Mouse (Mus musculus) naive thymus-derived CD4-positive, alpha-beta T cell, adult 2 months (primary cell): ENCODE results near the gene Psg18.
"Not testable (repeated sequence)": the region's sequence is repeated elsewhere in the genome, so short reads cannot be mapped to it uniquely, and the experiment has no call there.

Experiments used
- DNase-seq: peaks from one replicate; pipeline ENCODE4 v3.0.0-alpha.2; 2011; ENCODE audit warnings: low read depth

The Psg18 gene

GRCm38 (mm10) chr7:18354909-18355308 is at the start of gene Psg18:
TSS of gene Psg18 (minus strand) at chr7:18355009.
- DNase-seq = not testable (repeated sequence)

DNA sequence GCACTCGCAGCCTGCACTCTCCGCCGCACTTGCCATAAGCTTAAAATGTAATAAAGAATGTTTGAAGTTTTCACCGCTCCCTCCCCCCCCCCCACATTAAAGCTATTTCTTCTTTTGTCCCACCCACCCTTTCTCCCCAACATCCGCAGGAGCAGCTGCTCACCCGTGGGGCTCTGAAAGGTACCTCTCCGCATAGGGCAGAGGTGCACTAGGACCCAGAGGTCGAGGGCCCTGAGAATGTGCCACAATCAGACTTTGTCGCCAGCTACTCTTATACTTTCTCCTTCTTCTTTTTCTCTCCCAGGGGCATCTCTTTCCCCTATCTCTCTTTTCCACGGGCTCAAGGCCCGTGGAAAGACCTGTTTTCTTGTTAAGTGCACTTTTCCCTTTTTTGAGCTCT is 48.6 kb upstream of the Psg18 start:
- no peak for DNase-seq

GRCm38 (mm10) chr7:18402527-18403237 is 47.9 kb upstream of the Psg18 start:
- DNase-seq = no peak

GRCm38 (mm10) chr7:18391483-18391882 is 36.7 kb upstream of the Psg18 start:
- not testable (repeated sequence) for DNase-seq

- DNase-seq = no peak
These were observed 23.5 kb upstream of the Psg18 start for GRCm38 (mm10) chr7:18378295-18378694.

DNA sequence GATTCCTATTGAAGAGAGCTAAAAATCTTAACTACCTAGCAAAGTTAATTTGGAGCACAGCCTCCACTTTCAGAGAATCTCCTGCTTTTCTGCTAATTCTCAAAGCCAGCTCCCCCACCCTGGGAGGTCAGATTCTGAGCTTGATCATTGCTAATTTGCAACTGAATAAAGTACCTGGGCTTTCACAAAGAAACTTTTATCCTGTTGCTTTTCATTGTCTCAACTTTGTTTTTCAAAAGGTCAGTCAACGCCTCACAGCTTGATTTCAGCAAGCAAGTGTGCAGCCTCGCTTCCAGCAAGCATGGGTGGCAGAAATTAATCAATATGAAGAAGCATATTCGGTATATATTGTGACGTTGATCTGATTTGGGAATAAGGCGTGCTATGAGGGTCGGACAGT is 19.4 kb downstream of the Psg18 start:
- not testable (repeated sequence) for DNase-seq
